Mouse (Mus musculus) erythroblast, embryonic 14.5 days (primary cell): Measurements from ENCODE around the gene Rnf157.

Experiments
- GATA1 ChIP-seq: IDR thresholded peaks from 2 replicates; pipeline ENCODE4 v1.6.1; 2012; ENCODE audit warnings: low read length, inconsistent platforms, mixed read lengths
- TAL1 ChIP-seq: IDR thresholded peaks from 3 replicates; pipeline ENCODE4 v1.6.1; 2012; ENCODE audit warnings: low read length, inconsistent platforms, mixed read lengths

DNA sequence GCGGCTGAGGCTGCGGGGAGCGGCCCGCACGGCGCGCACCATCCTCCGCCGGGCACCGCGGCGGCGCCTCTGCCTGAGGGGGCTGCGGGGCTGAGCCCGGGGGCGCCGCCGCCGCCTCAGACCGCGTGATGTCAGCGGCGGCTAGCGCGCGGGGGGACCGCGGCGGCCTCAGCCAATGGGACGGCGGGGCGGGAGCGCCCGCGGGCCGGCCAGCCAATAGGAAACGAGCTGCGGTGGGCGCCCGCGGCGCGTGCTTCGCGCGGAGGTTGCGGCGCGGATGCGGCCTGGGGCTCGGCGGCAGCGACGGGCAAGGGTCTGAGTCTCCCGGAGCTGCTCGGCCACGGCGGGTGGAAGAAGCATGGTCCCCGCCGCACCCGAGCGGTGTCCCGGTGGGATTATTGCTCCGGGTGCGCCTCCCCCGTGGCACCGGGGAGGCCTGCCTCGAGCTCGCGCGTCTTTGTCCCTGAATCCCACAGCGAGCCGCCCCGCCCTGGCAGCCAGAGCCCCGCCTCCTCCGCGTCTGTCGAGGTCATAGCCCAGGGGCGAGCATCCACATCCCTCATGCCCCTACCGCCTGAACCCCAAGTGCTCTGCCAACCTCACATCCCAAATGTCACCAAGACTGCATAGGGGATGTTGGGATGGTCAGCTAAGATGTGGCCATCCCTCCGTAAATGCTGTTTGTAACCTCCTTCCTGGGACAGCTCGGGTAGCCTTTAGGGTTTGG lies at the start of gene Rnf157:
- TF ChIP-seq TAL1 (no peak), GATA1 (no peak)
